ENCODE assay signal across 13 mouse cellular contexts in genomic region chr16:44330657-44331056, GRCm38 (mm10). TPM values are rescaled to one million over a fixed set of nuclear protein-coding genes. Genes with fewer than 3 reads are reported as not detected.
DNase-seq lines count a peak whose midpoint lies in the region; ATAC-seq and TF ChIP-seq lines count a peak whose summit lies in the region.
"Had no signal": no experiment of that assay in that cellular context is flagged by ENCODE, and none has a peak within 500 bp of the region (broad histone marks: within the 10 kb centered on the region; RNA-seq: fewer than 3 reads in every experiment).

No protein-coding gene starts in this region.

- H3K9ac ChIP-seq in intestine, postnatal 0 days (ENCODE audit: low read depth, low read length): no peak overlapping the region
- H3K9ac ChIP-seq in intestine, embryonic 16.5 days (ENCODE audit: low read depth, low read length): no peak overlapping the region
- H3K9ac ChIP-seq in stomach, postnatal 0 days (ENCODE audit: low read length): no peak overlapping the region
- H3K9ac ChIP-seq in forebrain, embryonic 15.5 days (replicated peaks): no peak overlapping the region
- H3K9ac ChIP-seq: stomach, embryonic 15.5 days had no signal

- no peaks in the 10 kb centered on the region for H3K9me3 ChIP-seq in intestine, postnatal 0 days (ENCODE audit: control insufficient read depth)
- H3K9me3 ChIP-seq in intestine, embryonic 16.5 days (ENCODE audit: control insufficient read depth, low read length): 0 out of 2 replicates have a peak, but pooled peaks cover 6% of the 10 kb centered on the region
- H3K9me3 ChIP-seq in stomach, postnatal 0 days (ENCODE audit: control insufficient read depth, low read length): no peaks in the 10 kb centered on the region
- no peaks in the 10 kb centered on the region for H3K9me3 ChIP-seq in forebrain, embryonic 15.5 days
- H3K9me3 ChIP-seq: stomach, embryonic 15.5 days had no signal

- TF ChIP-seq CTCF in intestine, postnatal 0 days (IDR thresholded peaks at IDR 0.05; ENCODE audit: low read depth): peak; percentile 33
- peak; percentile 20; the same call in 1 of the 2 replicates for TF ChIP-seq CTCF in cerebellum, adult 2 months (IDR thresholded peaks at IDR 0.05; ENCODE audit: borderline replicate concordance, insufficient read depth, low read depth, low read length)
- TF ChIP-seq CTCF in stomach, postnatal 0 days (IDR thresholded peaks at IDR 0.05; ENCODE audit: low read depth): peak; percentile 50

- no peak for ATAC-seq in intestine, postnatal 0 days
- ATAC-seq in intestine, embryonic 16.5 days: no peak
- ATAC-seq in stomach, postnatal 0 days (ENCODE audit: low FRiP score, low TSS enrichment): no peak
- no peak for ATAC-seq in forebrain, embryonic 15.5 days (replicated peaks)

- 87% methylated on average over 9 of the region's 9 CpGs for WGBS in intestine, postnatal 0 days
- 81% methylated on average over 9 of the region's 9 CpGs for WGBS in intestine, embryonic 16.5 days
- WGBS in cerebellum, adult 2 months: 72% methylated on average over 9 of the region's 9 CpGs
- WGBS in stomach, postnatal 0 days: 83% methylated on average over 9 of the region's 9 CpGs
- 75% methylated on average over 9 of the region's 9 CpGs for WGBS in forebrain, embryonic 15.5 days

- TF ChIP-seq EP300 in stomach, postnatal 0 days (optimal IDR thresholded peaks at IDR 0.05): no peak

- no peak overlapping the region for H3K4me2 ChIP-seq in intestine, postnatal 0 days (replicated peaks; ENCODE audit: low read depth)
- no peak overlapping the region for H3K4me2 ChIP-seq in intestine, embryonic 16.5 days (ENCODE audit: low read depth, low read length)
- H3K4me2 ChIP-seq in stomach, postnatal 0 days (replicated peaks; ENCODE audit: low read depth): no peak overlapping the region
- no peak overlapping the region for H3K4me2 ChIP-seq in forebrain, embryonic 15.5 days (replicated peaks)
- H3K4me2 ChIP-seq: stomach, embryonic 15.5 days had no signal

- no peaks in the 10 kb centered on the region; the same call in 1 of the 2 replicates for H3K27me3 ChIP-seq in intestine, postnatal 0 days (replicated peaks; ENCODE audit: control insufficient read depth, insufficient read depth, low read length)
- peaks cover 6% of the 10 kb centered on the region; the same call in 1 of the 2 replicates for H3K27me3 ChIP-seq in intestine, embryonic 16.5 days (replicated peaks; ENCODE audit: control insufficient read depth, insufficient read depth, low read length)
- H3K27me3 ChIP-seq in cerebellum, adult 2 months (ENCODE audit: control insufficient read depth, insufficient read depth, low read length): no peaks in the 10 kb centered on the region
- H3K27me3 ChIP-seq in stomach, postnatal 0 days (ENCODE audit: control insufficient read depth, insufficient read depth, low read length): no peaks in the 10 kb centered on the region
- 0 out of 2 replicates have a peak, but pooled peaks cover 11% of the 10 kb centered on the region for H3K27me3 ChIP-seq in forebrain, embryonic 15.5 days
- H3K27me3 ChIP-seq: stomach, embryonic 15.5 days had no signal

- no peak for TF ChIP-seq POLR2A in cerebellum, adult 2 months (IDR thresholded peaks at IDR 0.05; ENCODE audit: borderline replicate concordance, insufficient read depth, low read length)

- H3K27ac ChIP-seq in intestine, postnatal 0 days (ENCODE audit: low read depth, low read length): no peak overlapping the region
- H3K27ac ChIP-seq in intestine, embryonic 16.5 days (ENCODE audit: low read length): no peak overlapping the region
- peak overlapping the region; percentile 85; the same call in 1 of the 2 replicates for H3K27ac ChIP-seq in cerebellum, adult 2 months (ENCODE audit: insufficient read depth, low read length)
- H3K27ac ChIP-seq in stomach, postnatal 0 days (replicated peaks): no peak overlapping the region
- no peak overlapping the region for H3K27ac ChIP-seq in forebrain, embryonic 15.5 days (replicated peaks)
- H3K27ac ChIP-seq: forebrain, embryonic 10.5 days; stomach, embryonic 15.5 days had no signal

- peak; percentile 35 for DNase-seq in retina, postnatal 1 day
- DNase-seq in retina, embryonic 14.5 days (ENCODE audit: low spot score): no peak
- DNase-seq in cerebellum, adult 2 months: peak; percentile 29 to 33
- no peak for DNase-seq in stomach, postnatal 0 days (ENCODE audit: low spot score)
- DNase-seq: gastrocnemius, postnatal 36 days; heart, postnatal 14 days; kidney, postnatal 14 days; lung, adult 2 months had no signal

- no peak overlapping the region for H3K4me3 ChIP-seq in intestine, postnatal 0 days (ENCODE audit: low read depth, low read length)
- no peak overlapping the region for H3K4me3 ChIP-seq in intestine, embryonic 16.5 days (ENCODE audit: low read length)
- peak overlapping the region; percentile 76 for H3K4me3 ChIP-seq in cerebellum, adult 2 months (replicated peaks; ENCODE audit: insufficient read depth, low read depth, low read length)
- no peak overlapping the region; the same call in 1 of the 2 replicates for H3K4me3 ChIP-seq in stomach, postnatal 0 days (ENCODE audit: low read depth, low read length)
- no peak overlapping the region for H3K4me3 ChIP-seq in forebrain, embryonic 15.5 days
- H3K4me3 ChIP-seq: forebrain, embryonic 10.5 days; stomach, embryonic 15.5 days had no signal

- H3K36me3 ChIP-seq in intestine, postnatal 0 days (ENCODE audit: control insufficient read depth, insufficient read depth): no peaks in the 10 kb centered on the region
- H3K36me3 ChIP-seq in intestine, embryonic 16.5 days (ENCODE audit: control insufficient read depth, insufficient read depth, low read length): no peaks in the 10 kb centered on the region
- no peaks in the 10 kb centered on the region for H3K36me3 ChIP-seq in stomach, postnatal 0 days (ENCODE audit: control insufficient read depth, insufficient read depth, low read length)
- no peaks in the 10 kb centered on the region for H3K36me3 ChIP-seq in forebrain, embryonic 15.5 days
- H3K36me3 ChIP-seq: forebrain, embryonic 10.5 days; stomach, embryonic 15.5 days had no signal

- 0 out of 2 replicates have a peak, but pooled peaks cover 3% of the 10 kb centered on the region for H3K4me1 ChIP-seq in intestine, postnatal 0 days (replicated peaks; ENCODE audit: control insufficient read depth, insufficient read depth, low read length)
- H3K4me1 ChIP-seq in intestine, embryonic 16.5 days (ENCODE audit: control insufficient read depth, insufficient read depth, low read length): 0 out of 2 replicates have a peak, but pooled peaks cover 4% of the 10 kb centered on the region
- no peaks in the 10 kb centered on the region for H3K4me1 ChIP-seq in cerebellum, adult 2 months (ENCODE audit: control insufficient read depth, insufficient read depth, low read length)
- H3K4me1 ChIP-seq in stomach, postnatal 0 days (replicated peaks; ENCODE audit: control insufficient read depth, insufficient read depth): no peaks in the 10 kb centered on the region
- peaks cover 13% of the 10 kb centered on the region for H3K4me1 ChIP-seq in forebrain, embryonic 15.5 days

RNA-seq across cellular contexts. Expression of gene Sidt1, which starts 2.3 kb away (rescaled TPM):
- polyA plus RNA-seq in intestine, postnatal 0 days (2015; fragmentation: Nextera tagmentation; extraction: Ambion mirVana): 1.1 and 1.2 TPM in 2 replicates
- 1.2 and 1.3 TPM in 2 replicates for polyA plus RNA-seq in intestine, embryonic 16.5 days (2015; fragmentation: Nextera tagmentation; extraction: Ambion mirVana)
- 32.9 and 37.6 TPM in 2 replicates for polyA plus RNA-seq in cerebellum, adult 2 months (2012; rRNA removed)
- 9.8 and 11.1 TPM in 2 replicates for polyA plus RNA-seq in stomach, postnatal 0 days (2015; fragmentation: Nextera tagmentation; extraction: Ambion mirVana)
- 3.1 and 3.5 TPM in 2 replicates for polyA plus RNA-seq in forebrain, embryonic 15.5 days (2015; fragmentation: Nextera tagmentation; extraction: Ambion mirVana)

RNA-seq across cellular contexts. Expression of gene Spice1, which starts 16.3 kb away (rescaled TPM):
- polyA plus RNA-seq in intestine, postnatal 0 days (2015; fragmentation: Nextera tagmentation; extraction: Ambion mirVana): 4.2 and 4.7 TPM in 2 replicates
- 16.0 and 17.5 TPM in 2 replicates for polyA plus RNA-seq in intestine, embryonic 16.5 days (2015; fragmentation: Nextera tagmentation; extraction: Ambion mirVana)
- 14.9 and 19.8 TPM in 2 replicates for polyA plus RNA-seq in cerebellum, adult 2 months (2012; rRNA removed)
- 7.9 and 8.4 TPM in 2 replicates for polyA plus RNA-seq in stomach, postnatal 0 days (2015; fragmentation: Nextera tagmentation; extraction: Ambion mirVana)
- 20.6 and 23.4 TPM in 2 replicates for polyA plus RNA-seq in forebrain, embryonic 15.5 days (2015; fragmentation: Nextera tagmentation; extraction: Ambion mirVana)

Comparison
In these comparisons a context has a peak if more than half of its experiments do, and no peak if none do; other contexts are left out.
1. DNase-seq: peak in retina, postnatal 1 day (single experiment) and cerebellum, adult 2 months (2 of 2); none in retina, embryonic 14.5 days (single experiment) and stomach, postnatal 0 days (single experiment).
2. Peak in every context shown above with its lines, with median percentiles within 50 percentile points of each other: CTCF ChIP-seq.